Mouse (Mus musculus) MEL (cell line): ENCODE measurements around the gene Ubl3. TPM values are rescaled to one million over a fixed set of nuclear protein-coding genes. Genes with fewer than 3 reads are reported as not detected.

Source experiments
- DNase-seq: peaks from one replicate; pipeline ENCODE4 v3.0.0; 2011; ENCODE audit warnings: low read depth, low spot score
- H3K27ac ChIP-seq: 2 replicates; pipeline ENCODE4 v1.5.1; 2012; ENCODE audit warnings: low read depth, mild to moderate bottlenecking, control low read depth, low read length, moderate library complexity; ENCODE audit not compliant: control insufficient read depth
- H3K27me3 ChIP-seq, 2 experiments: fragments of 150-350 bp in 1 of 2; sonication (generic) in 1 of 2; 2 replicates each; pipeline ENCODE4 v1.6.1; 2012; ENCODE audit warnings: low read length in 2 of 2, mild to moderate bottlenecking in 2 of 2, improper control_type of control experiment in 1 of 2, moderate library complexity in 1 of 2; ENCODE audit not compliant: insufficient read depth in 2 of 2, control insufficient read depth in 1 of 2
- H3K36me3 ChIP-seq, 2 experiments: 2 replicates each; pipeline ENCODE4 v1.6.1; 2012 to 2014; ENCODE audit warnings: low read length in 2 of 2, improper control_type of control experiment in 1 of 2, inconsistent platforms in 1 of 2, mild to moderate bottlenecking in 1 of 2; ENCODE audit not compliant: insufficient read depth in 2 of 2, control insufficient read depth in 1 of 2
- H3K4me1 ChIP-seq, 2 experiments: fragments of 150-350 bp in 1 of 2; sonication (generic) in 1 of 2; 2 replicates each; pipeline ENCODE4 v1.6.1; 2012; ENCODE audit warnings: low read length in 2 of 2, improper control_type of control experiment in 1 of 2, mild to moderate bottlenecking in 1 of 2; ENCODE audit not compliant: insufficient read depth in 2 of 2, control insufficient read depth in 1 of 2
- H3K4me3 ChIP-seq, 2 experiments: fragments of 150-350 bp in 1 of 2; sonication (generic) in 1 of 2; 2 replicates each; pipeline ENCODE4 v1.5.1; 2012; ENCODE audit warnings: low read depth in 2 of 2, low read length in 2 of 2, mild to moderate bottlenecking in 2 of 2, moderate library complexity in 2 of 2, control low read depth in 1 of 2, improper control_type of control experiment in 1 of 2; ENCODE audit not compliant: control insufficient read depth in 1 of 2, insufficient read depth in 1 of 2
- H3K79me2 ChIP-seq: 2 replicates; pipeline ENCODE4 v1.6.1; 2012; ENCODE audit warnings: mild to moderate bottlenecking, low read length, moderate library complexity; ENCODE audit not compliant: control insufficient read depth, poor library complexity, insufficient read depth
- H3K9ac ChIP-seq: 2 replicates; pipeline ENCODE4 v1.6.1; 2012; ENCODE audit warnings: low read depth, mild to moderate bottlenecking, control low read depth, low read length, moderate library complexity; ENCODE audit not compliant: control insufficient read depth, poor library complexity, severe bottlenecking
- H3K9me3 ChIP-seq: fragments of 150-350 bp; sonication (generic); replicated peaks from 2 replicates; pipeline ENCODE4 v1.6.1; 2012; ENCODE audit warnings: mild to moderate bottlenecking, low read length, improper control_type of control experiment, moderate library complexity; ENCODE audit not compliant: insufficient read depth
- BHLHE40 ChIP-seq: IDR thresholded peaks from 2 replicates; pipeline ENCODE4 v1.6.1; 2012; ENCODE audit warnings: low read depth, mild to moderate bottlenecking, inconsistent platforms, low read length, improper control_type of control experiment, borderline replicate concordance
- CHD1 ChIP-seq: IDR thresholded peaks from 2 replicates; pipeline ENCODE4 v1.6.1; 2012; ENCODE audit warnings: low read depth, mild to moderate bottlenecking, inconsistent platforms, low read length, improper control_type of control experiment
- E2F4 ChIP-seq: IDR thresholded peaks from 2 replicates; pipeline ENCODE4 v1.6.1; 2011; ENCODE audit warnings: low read depth, low read length, improper control_type of control experiment, borderline replicate concordance
- ELF1 ChIP-seq: IDR thresholded peaks from 2 replicates; pipeline ENCODE4 v1.6.1; 2014; ENCODE audit warnings: low read depth, mild to moderate bottlenecking, inconsistent platforms, low read length, improper control_type of control experiment, moderate library complexity
- EP300 ChIP-seq, 2 experiments: IDR thresholded peaks; 2 replicates each; pipeline ENCODE4 v1.6.1; 2011; ENCODE audit warnings: improper control_type of control experiment in 2 of 2, low read length in 2 of 2, low read depth in 1 of 2, mild to moderate bottlenecking in 1 of 2
- GABPA ChIP-seq: IDR thresholded peaks from 2 replicates; pipeline ENCODE4 v1.6.1; 2012; ENCODE audit warnings: low read depth, mild to moderate bottlenecking, inconsistent platforms, low read length, improper control_type of control experiment, moderate library complexity
- GATA1 ChIP-seq: IDR thresholded peaks from 2 replicates; pipeline ENCODE4 v1.6.1; 2011; ENCODE audit warnings: low read depth, low read length, improper control_type of control experiment
- HCFC1 ChIP-seq: IDR thresholded peaks from 2 replicates; pipeline ENCODE4 v1.6.1; 2012; ENCODE audit warnings: low read depth, mild to moderate bottlenecking, inconsistent platforms, low read length, improper control_type of control experiment, moderate library complexity
- JUND ChIP-seq: IDR thresholded peaks from 2 replicates; pipeline ENCODE4 v1.6.1; 2011; ENCODE audit warnings: low read depth, mild to moderate bottlenecking, improper control_type of control experiment, low read length
- KAT2A ChIP-seq: conservative IDR thresholded peaks from 2 replicates; pipeline ENCODE4 v1.6.1; 2012; ENCODE audit warnings: low read depth, low read length, improper control_type of control experiment, inconsistent platforms
- MAFK ChIP-seq: IDR thresholded peaks from 2 replicates; pipeline ENCODE4 v1.6.1; 2011; ENCODE audit warnings: low read depth, mild to moderate bottlenecking, low read length, improper control_type of control experiment, borderline replicate concordance
- MAX ChIP-seq: IDR thresholded peaks from 2 replicates; pipeline ENCODE4 v1.6.1; 2011; ENCODE audit warnings: low read length, improper control_type of control experiment
- MAZ ChIP-seq: IDR thresholded peaks from 2 replicates; pipeline ENCODE4 v1.6.1; 2012; ENCODE audit warnings: low read depth, mild to moderate bottlenecking, inconsistent platforms, low read length, improper control_type of control experiment
- MYB ChIP-seq: IDR thresholded peaks from 2 replicates; pipeline ENCODE4 v1.6.1; 2011; ENCODE audit warnings: mild to moderate bottlenecking, low read depth, low read length, improper control_type of control experiment
- NELFE ChIP-seq: IDR thresholded peaks from 2 replicates; pipeline ENCODE4 v1.6.1; 2011; ENCODE audit warnings: low read depth, low read length, improper control_type of control experiment
- POLR2A ChIP-seq, 2 experiments: IDR thresholded peaks; 2 replicates each; pipeline ENCODE4 v1.6.1; 2011 to 2012; ENCODE audit warnings: low read length in 2 of 2, mild to moderate bottlenecking in 2 of 2, control low read depth in 1 of 2, improper control_type of control experiment in 1 of 2, low read depth in 1 of 2, moderate library complexity in 1 of 2; ENCODE audit not compliant: control insufficient read depth in 1 of 2, insufficient read depth in 1 of 2, poor library complexity in 1 of 2
- POLR2AphosphoS2 ChIP-seq: IDR thresholded peaks from 2 replicates; pipeline ENCODE4 v1.6.1; 2011; ENCODE audit warnings: low read length, improper control_type of control experiment
- SIN3A ChIP-seq: IDR thresholded peaks from 2 replicates; pipeline ENCODE4 v1.6.1; 2012; ENCODE audit warnings: low read length, improper control_type of control experiment, inconsistent platforms
- SMC3 ChIP-seq: IDR thresholded peaks from 2 replicates; pipeline ENCODE4 v1.6.1; 2011; ENCODE audit warnings: low read depth, low read length, improper control_type of control experiment
- TAL1 ChIP-seq: IDR thresholded peaks from 2 replicates; pipeline ENCODE4 v1.6.1; 2012; ENCODE audit warnings: mild to moderate bottlenecking, inconsistent platforms, low read length, moderate library complexity, mixed read lengths
- TBP ChIP-seq: IDR thresholded peaks from 2 replicates; pipeline ENCODE4 v1.8.0; 2011; ENCODE audit warnings: low read depth, low read length, improper control_type of control experiment
- TCF12 ChIP-seq: IDR thresholded peaks from 2 replicates; pipeline ENCODE4 v1.6.1; 2014; ENCODE audit warnings: low read depth, mild to moderate bottlenecking, inconsistent platforms, low read length, improper control_type of control experiment, moderate library complexity
- USF1 ChIP-seq: IDR thresholded peaks from 2 replicates; pipeline ENCODE4 v1.6.1; 2014; ENCODE audit warnings: low read depth, mild to moderate bottlenecking, inconsistent platforms, low read length, improper control_type of control experiment, moderate library complexity
- USF2 ChIP-seq, 2 experiments: IDR thresholded peaks; 2 replicates each; pipeline ENCODE4 v1.6.1; 2011 to 2012; ENCODE audit warnings: improper control_type of control experiment in 2 of 2, low read length in 2 of 2, borderline replicate concordance in 1 of 2, inconsistent platforms in 1 of 2, low read depth in 1 of 2, mild to moderate bottlenecking in 1 of 2; ENCODE audit not compliant: insufficient read depth in 1 of 2
- ZC3H11A ChIP-seq: IDR thresholded peaks from 2 replicates; pipeline ENCODE4 v1.6.1; 2012; ENCODE audit warnings: low read depth, mild to moderate bottlenecking, inconsistent platforms, low read length, improper control_type of control experiment
- ZKSCAN1 ChIP-seq: IDR thresholded peaks from 2 replicates; pipeline ENCODE4 v1.6.1; 2012; ENCODE audit warnings: low read depth, mild to moderate bottlenecking, inconsistent platforms, low read length, improper control_type of control experiment, moderate library complexity
- ZMIZ1 ChIP-seq: IDR thresholded peaks from 2 replicates; pipeline ENCODE4 v1.6.1; 2012; ENCODE audit warnings: low read depth, mild to moderate bottlenecking, inconsistent platforms, low read length, improper control_type of control experiment, moderate library complexity
- ZNF384 ChIP-seq: IDR thresholded peaks from 2 replicates; pipeline ENCODE4 v1.6.1; 2012; ENCODE audit warnings: low read depth, mild to moderate bottlenecking, inconsistent platforms, low read length, improper control_type of control experiment
- polyA plus RNA-seq, 2 experiments: library from polyadenylated mRNA; stranded (reverse) in 1 of 2; unstranded in 1 of 2; fragments of >175 nt in 1 of 2; fragments of >200 nt in 1 of 2; gene quantifications; 2 replicates each; pipeline versions ENCODE4 v1.2.1 to v1.2.4; 2012; ENCODE audit warnings: low replicate concordance in 2 of 2, low read depth in 1 of 2; ENCODE audit not compliant: insufficient read length in 2 of 2, insufficient read depth in 1 of 2, missing spikeins in 1 of 2
- total RNA-seq: library from RNA; depleted of rRNA; stranded (reverse); fragments of 300-350 nt; gene quantifications from 2 replicates; pipeline ENCODE4 v1.2.3, GENCODE M21; 2012

Gene Ubl3
- total and polyA plus RNA-seq, 3 experiments = 41.0 to 59.0 TPM; not detected in 1

DNA sequence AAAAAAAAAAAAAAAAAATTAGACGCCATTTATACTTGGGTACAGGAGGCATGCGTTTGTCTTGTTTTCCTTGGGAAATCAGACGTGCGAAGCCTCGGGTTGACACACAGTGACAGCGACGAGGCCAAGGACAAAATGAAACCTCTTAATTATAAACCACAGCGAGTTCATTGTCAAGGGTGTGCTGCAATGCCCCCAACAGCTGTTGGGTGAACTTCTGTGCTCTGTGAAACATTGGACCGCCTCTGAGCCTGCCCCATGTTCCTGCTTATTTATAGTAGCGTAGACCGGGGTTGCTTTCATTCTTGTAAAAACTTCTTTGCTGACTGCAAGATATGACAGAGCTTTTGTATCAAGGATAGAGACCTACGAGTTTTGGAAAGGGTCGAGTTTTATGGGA is 16.9 kb upstream of the Ubl3 start:
- no peak overlapping the region for H3K9ac ChIP-seq
- no peaks in the 10 kb centered on the region for H3K4me1 ChIP-seq
- H3K27me3 ChIP-seq = peaks cover 0 to 3% of the 10 kb centered on the region in 2 experiments; a peak in 3 of 4 replicates
- no peaks in the 10 kb centered on the region for H3K9me3 ChIP-seq
- H3K4me3 ChIP-seq = no peak overlapping the region
- no peak overlapping the region for H3K27ac ChIP-seq
- TF ChIP-seq ELF1 (no peak), POLR2A (IDR thresholded peaks at IDR 0.05; ENCODE audit: control insufficient read depth in 1 of 2, insufficient read depth in 1 of 2, low read depth in 1 of 2, low read length in 2 of 2, poor library complexity in 1 of 2) (no peak), GABPA (no peak), ZC3H11A (no peak), SIN3A (no peak), GATA1 (no peak), HCFC1 (no peak), KAT2A (no peak), USF2 (IDR thresholded peaks at IDR 0.05; ENCODE audit: borderline replicate concordance in 1 of 2, insufficient read depth in 1 of 2, low read depth in 1 of 2, low read length in 2 of 2) (no peak), MYB (no peak), TCF12 (no peak), ZNF384 (no peak), NELFE (no peak), MAFK (no peak), SMC3 (no peak), ZKSCAN1 (no peak)
- H3K79me2 ChIP-seq = no peaks in the 10 kb centered on the region
- no peak for DNase-seq
- no peaks in the 10 kb centered on the region for H3K36me3 ChIP-seq

DNA sequence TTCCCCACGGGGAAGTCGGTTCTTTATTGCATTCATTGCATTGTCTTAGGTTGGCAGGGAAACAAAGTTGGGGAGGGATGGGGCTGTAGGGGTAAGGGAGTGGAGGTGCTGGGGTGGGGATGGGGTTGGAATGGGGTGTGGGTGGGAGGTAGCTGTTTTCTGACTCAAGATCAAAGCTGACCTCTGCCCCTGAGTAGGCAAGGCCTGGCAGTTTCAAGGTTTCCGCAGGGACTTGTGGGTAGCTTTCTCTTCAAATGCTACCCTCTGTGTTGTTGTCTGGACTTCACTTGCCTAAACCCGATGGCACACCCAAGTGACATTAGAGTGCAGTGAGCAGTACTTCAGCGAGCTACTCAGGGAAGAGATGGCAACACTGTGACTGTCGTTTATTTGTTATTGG is 13.0 kb upstream of the Ubl3 start:
- DNase-seq = no peak
- Histone ChIP-seq H3K4me3 (no peak overlapping the region), H3K27ac (no peak overlapping the region), H3K4me1 (no peaks in the 10 kb centered on the region), H3K79me2 (no peaks in the 10 kb centered on the region), H3K27me3 (peaks cover 0 to 3% of the 10 kb centered on the region in 2 experiments; a peak in 3 of 4 replicates), H3K9me3 (no peaks in the 10 kb centered on the region), H3K9ac (no peak overlapping the region), H3K36me3 (no peaks in the 10 kb centered on the region)
- TF ChIP-seq KAT2A = no peak
- no peak for TF ChIP-seq EP300 (IDR thresholded peaks at IDR 0.05; ENCODE audit: low read depth in 1 of 2, low read length in 2 of 2)
- TF ChIP-seq BHLHE40 = no peak
- no peak for TF ChIP-seq MAZ
- TF ChIP-seq USF1 = no peak
- no peak for TF ChIP-seq TBP
- TF ChIP-seq E2F4 = no peak
- no peak for TF ChIP-seq ZMIZ1
- no peak for TF ChIP-seq ELF1
- no peak for TF ChIP-seq JUND
- no peak for TF ChIP-seq SIN3A
- no peak for TF ChIP-seq CHD1
- no peak for TF ChIP-seq TAL1
- no peak for TF ChIP-seq MAX
- TF ChIP-seq POLR2AphosphoS2 = no peak
